In genomic region chrX:51017851-51018785, GRCm38 (mm10) we compare ENCODE assay signal across 8 mouse cellular contexts. TPM values are rescaled to one million over a fixed set of nuclear protein-coding genes. Genes with fewer than 3 reads are reported as not detected.
DNase-seq lines count a peak whose midpoint lies in the region; ATAC-seq and TF ChIP-seq lines count a peak whose summit lies in the region.

Gene Rap2c (minus strand): TSS chrX:51018018.

- TF ChIP-seq CTCF in olfactory bulb, adult 2 months (IDR thresholded peaks at IDR 0.05; ENCODE audit: insufficient read depth, low read depth, low read length) = no peak

- H3K9me3 ChIP-seq in forebrain, embryonic 16.5 days (ENCODE audit: control insufficient read depth, low read length) = no peaks in the 10 kb centered on the region
- no peaks in the 10 kb centered on the region for H3K9me3 ChIP-seq in lung, embryonic 15.5 days

- H3K36me3 ChIP-seq in forebrain, embryonic 16.5 days (ENCODE audit: control insufficient read depth, insufficient read depth) = no peaks in the 10 kb centered on the region; the same call in 1 of the 2 replicates
- H3K36me3 ChIP-seq in lung, embryonic 15.5 days = no peaks in the 10 kb centered on the region; the same call in 1 of the 2 replicates

- H3K4me3 ChIP-seq in forebrain, embryonic 16.5 days (replicated peaks; ENCODE audit: low read length) = peak within 1 kb of the TSS; percentile 63
- H3K4me3 ChIP-seq in lung, embryonic 15.5 days = peak within 1 kb of the TSS; percentile 58
- peak within 1 kb of the TSS; percentile 82 for H3K4me3 ChIP-seq in olfactory bulb, adult 2 months (ENCODE audit: insufficient read depth, low read depth, low read length)

- H3K9ac ChIP-seq in forebrain, embryonic 16.5 days (replicated peaks; ENCODE audit: low read depth, low read length) = peak within 1 kb of the TSS; percentile 77
- peak within 1 kb of the TSS; percentile 61 for H3K9ac ChIP-seq in lung, embryonic 15.5 days

- peak; percentile 54 for DNase-seq in MN1 (ENCODE audit: low spot score)
- peak; percentile 54 to 60 for DNase-seq in cerebellum, adult 18-20 months
- peak; percentile 76 for DNase-seq in heart, postnatal 4 days
- DNase-seq in layer of hippocampus, adult 8-10 months (ENCODE audit: low spot score in 2 of 2) = peak in 1 of 2 experiments; percentile 6
- DNase-seq in thymus, postnatal 0 days (ENCODE audit: low spot score) = peak; percentile 79

- TF ChIP-seq POLR2A in olfactory bulb, adult 2 months (IDR thresholded peaks at IDR 0.05; ENCODE audit: insufficient read depth, low read depth, low read length) = no peak

- H3K27ac ChIP-seq in forebrain, embryonic 16.5 days (ENCODE audit: low read length) = peak within 1 kb of the TSS; percentile 85
- H3K27ac ChIP-seq in lung, embryonic 15.5 days = peak within 1 kb of the TSS; percentile 96
- peak within 1 kb of the TSS; percentile 76 for H3K27ac ChIP-seq in olfactory bulb, adult 2 months (ENCODE audit: insufficient read depth, low read depth, low read length)

- no peaks in the 10 kb centered on the region for H3K27me3 ChIP-seq in forebrain, embryonic 16.5 days (replicated peaks; ENCODE audit: control insufficient read depth, insufficient read depth, low read length)
- no peaks in the 10 kb centered on the region for H3K27me3 ChIP-seq in lung, embryonic 15.5 days

- 34% methylated on average over 22 of the region's 92 CpGs for WGBS in forebrain, embryonic 16.5 days
- WGBS in lung, embryonic 15.5 days = 21% methylated on average over 12 of the region's 92 CpGs
- 22% methylated on average over 57 of the region's 92 CpGs for WGBS in olfactory bulb, adult 2 months

- no peaks in the 10 kb centered on the region for H3K4me1 ChIP-seq in forebrain, embryonic 16.5 days (replicated peaks; ENCODE audit: control insufficient read depth, insufficient read depth, low read length)
- no peaks in the 10 kb centered on the region for H3K4me1 ChIP-seq in lung, embryonic 15.5 days
- peaks cover 4% of the 10 kb centered on the region; the same call in 1 of the 2 replicates for H3K4me1 ChIP-seq in olfactory bulb, adult 2 months (ENCODE audit: control insufficient read depth, insufficient read depth, low read length)

- peak; percentile 82 for ATAC-seq in forebrain, embryonic 16.5 days
- peak; percentile 93 for ATAC-seq in lung, embryonic 15.5 days (ENCODE audit: borderline replicate concordance, extremely low read depth, low FRiP score, low TSS enrichment)

- H3K4me2 ChIP-seq in forebrain, embryonic 16.5 days (ENCODE audit: low read length) = peak within 1 kb of the TSS; percentile 58
- H3K4me2 ChIP-seq in lung, embryonic 15.5 days = peak within 1 kb of the TSS; percentile 60

RNA-seq across cellular contexts. Expression of gene Rap2c, which starts in this region (rescaled TPM):
- 11.4 and 13.5 TPM in 2 replicates for polyA plus RNA-seq in forebrain, embryonic 16.5 days (2015; fragmentation: Nextera tagmentation; extraction: Ambion mirVana)
- 10 to 100 TPM; 34.8 to 36.9 TPM for total RNA-seq in heart, postnatal 4 days (2021)
- 10 to 100 TPM; 27.9 to 29.4 (median 28.2) TPM for total RNA-seq in layer of hippocampus, adult 8-10 months (2022)
- 21.0 and 21.4 TPM in 2 replicates for polyA plus RNA-seq in lung, embryonic 15.5 days (2015; fragmentation: Nextera tagmentation; extraction: Ambion mirVana)
- not detected in 2 replicates for polyA plus RNA-seq in olfactory bulb, adult 2 months (2012; ENCODE audit: insufficient read depth, insufficient read length, low replicate concordance, missing spikeins)
- 38.3 and 40.4 TPM in 2 replicates for polyA plus RNA-seq in thymus, postnatal 0 days (2015; fragmentation: Nextera tagmentation; extraction: Ambion mirVana)

Comparison
In these comparisons a context has a peak if more than half of its experiments do, and no peak if none do; other contexts are left out.
1. RNA of gene Rap2c (polyA plus RNA-seq): 38.3 to 40.4 TPM in thymus, postnatal 0 days, 21.0 to 21.4 TPM in lung, embryonic 15.5 days and 11.4 to 13.5 TPM in forebrain, embryonic 16.5 days; not detected in olfactory bulb, adult 2 months; every median in the first group is over 10 times any median in the second.
2. Peak in every context shown above with its lines, with median percentiles within 50 percentile points of each other: H3K27ac ChIP-seq and H3K4me3 ChIP-seq.